Mouse (Mus musculus) B cell, adult 62 days (primary cell): ENCODE measurements around the gene Gm3424. TPM values are rescaled to one million over a fixed set of nuclear protein-coding genes. Genes with fewer than 3 reads are reported as not detected.

Source experiments
- total RNA-seq: library from RNA; stranded (reverse); gene quantifications from 4 replicates; pipeline ENCODE4 v1.2.4, GENCODE M21; 2023

Gene Gm3424
- total RNA-seq = not detected in 4 replicates

DNA sequence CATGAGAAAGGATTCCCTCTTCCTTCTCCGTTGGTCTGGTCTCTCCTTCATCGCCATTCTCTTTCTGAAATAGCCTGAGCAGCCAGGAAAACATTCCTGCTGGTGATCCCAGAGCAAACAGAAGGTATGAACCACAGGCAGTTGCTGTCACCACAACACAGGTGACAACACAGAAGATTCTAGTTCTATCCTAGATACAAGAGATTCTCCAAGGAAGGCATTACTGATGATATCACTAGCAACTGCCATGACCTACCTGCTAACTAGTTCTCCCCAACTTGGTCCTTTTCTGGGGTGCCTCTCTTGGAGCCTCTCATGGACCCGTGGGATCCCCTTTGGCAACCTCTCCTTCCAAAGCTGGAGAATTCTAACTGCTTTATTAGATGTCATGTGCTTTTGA lies at the start of gene Gm3424:
Gene Gm3424, minus strand, starts transcription at position 101 of the 400 bp plus-strand sequence.

DNA sequence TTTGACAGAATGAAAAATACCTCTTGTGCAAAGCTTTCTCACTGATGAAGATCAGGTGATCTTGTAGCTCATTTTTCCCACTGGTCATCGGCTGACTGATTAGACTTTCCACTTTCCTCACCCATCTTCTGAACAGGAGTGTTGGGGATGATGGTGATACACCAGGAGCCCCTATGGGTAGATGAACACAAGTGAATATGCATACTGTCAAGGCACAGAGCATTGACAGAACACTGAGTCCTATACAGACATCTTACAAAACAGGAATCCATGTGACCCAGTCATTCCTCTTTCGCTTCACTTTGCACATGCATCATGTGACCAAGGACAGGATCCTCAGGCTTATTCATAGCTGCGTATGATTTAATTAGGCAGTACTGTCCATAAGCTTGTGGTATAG lies 22.2 kb downstream of the Gm3424 start, which contains the start of gene Gm3383:
Gene Gm3383, minus strand, starts transcription at position 101 of the 400 bp plus-strand sequence.

Other genes starting within 250 kb of the Gm3424 start
- gene Gm8265, start 197.3 kb downstream of the Gm3424 start, total RNA-seq = not detected in 4 replicates
- gene Gm9603, start 142.9 kb downstream of the Gm3424 start, total RNA-seq = not detected in 4 replicates
- not detected in 4 replicates for gene Gm3373, start 88.8 kb downstream of the Gm3424 start, total RNA-seq
- not detected in 4 replicates for gene Gm3383, start 22.3 kb downstream of the Gm3424 start, total RNA-seq
- not detected in 4 replicates for gene Gm8237, start 50.1 kb upstream of the Gm3424 start, total RNA-seq
- not detected in 4 replicates for gene Gm3248, start 131.4 kb upstream of the Gm3424 start, total RNA-seq
- not detected in 4 replicates for gene Gm3453, start 148.8 kb upstream of the Gm3424 start, total RNA-seq
- gene Gm6337, start 227.9 kb upstream of the Gm3424 start, total RNA-seq = not detected in 4 replicates